Mouse (Mus musculus): ENCODE results near the gene Rbp2. TPM values are rescaled to one million over a fixed set of nuclear protein-coding genes. Genes with fewer than 3 reads are reported as not detected.

Rbp2 gene
- total RNA-seq (2014; rRNA removed; ENCODE audit: low replicate concordance) (not detected in 2 replicates), polyA plus RNA-seq (2015; fragmentation: Nextera tagmentation; extraction: Ambion mirVana) (0.21 TPM in 1 of 2 replicates, not detected in the other)

GRCm38 (mm10) chr9:98485815-98486214 is at the start of gene Rbp2:
Gene Rbp2 (plus strand): TSS chr9:98486115.
- Histone ChIP-seq H3K4me1 (ENCODE audit: control insufficient read depth, insufficient read depth) (peaks cover 9% of the 10 kb centered on the region; the same call in 1 of the 2 replicates), H3K27me3 (ENCODE audit: control insufficient read depth, insufficient read depth, low read length) (no peaks in the 10 kb centered on the region), H3K27ac (ENCODE audit: low read depth) (no peak within 1 kb of the TSS), H3K9me3 (replicated peaks; ENCODE audit: control insufficient read depth, low read length) (no peaks in the 10 kb centered on the region), H3K36me3 (replicated peaks; ENCODE audit: control insufficient read depth, insufficient read depth, low read length) (no peaks in the 10 kb centered on the region), H3K9ac (replicated peaks; ENCODE audit: low read depth, low read length) (no peak within 1 kb of the TSS), H3K4me2 (ENCODE audit: low read depth, low read length) (no peak within 1 kb of the TSS), H3K4me3 (ENCODE audit: low read depth, low read length) (no peak within 1 kb of the TSS)
- no peak for TF ChIP-seq CTCF (IDR thresholded peaks at IDR 0.05; ENCODE audit: low read depth)
- TF ChIP-seq EP300 (IDR thresholded peaks at IDR 0.05; ENCODE audit: low read depth), result no peak
- DNase-seq (ENCODE audit: low spot score) (no peak), ATAC-seq (ENCODE audit: insufficient read depth, low read depth) (no peak)
- 72% methylated on average over 3 of the region's 3 CpGs for WGBS

GRCm38 (mm10) chr9:98437819-98438218 is 48.1 kb upstream of the Rbp2 start:
- H3K27me3 ChIP-seq (ENCODE audit: control insufficient read depth, insufficient read depth, low read length), result no peaks in the 10 kb centered on the region
- no peak overlapping the region for H3K4me3 ChIP-seq (ENCODE audit: low read depth, low read length)
- no peaks in the 10 kb centered on the region for H3K4me1 ChIP-seq (ENCODE audit: control insufficient read depth, insufficient read depth)
- H3K4me2 ChIP-seq (ENCODE audit: low read depth, low read length), result no peak overlapping the region
- no peak for TF ChIP-seq EP300 (IDR thresholded peaks at IDR 0.05; ENCODE audit: low read depth)
- TF ChIP-seq CTCF (IDR thresholded peaks at IDR 0.05; ENCODE audit: low read depth), result no peak
- no peaks in the 10 kb centered on the region for H3K9me3 ChIP-seq (replicated peaks; ENCODE audit: control insufficient read depth, low read length)
- H3K9ac ChIP-seq (replicated peaks; ENCODE audit: low read depth, low read length), result no peak overlapping the region
- 76% methylated on average over 4 of the region's 4 CpGs for WGBS
- H3K27ac ChIP-seq (ENCODE audit: low read depth), result no peak overlapping the region
- DNase-seq (ENCODE audit: low spot score) (no peak), ATAC-seq (ENCODE audit: insufficient read depth, low read depth) (no peak)
- no peaks in the 10 kb centered on the region for H3K36me3 ChIP-seq (replicated peaks; ENCODE audit: control insufficient read depth, insufficient read depth, low read length)

GRCm38 (mm10) chr9:98439091-98439490 is 46.8 kb upstream of the Rbp2 start:
- ATAC-seq (ENCODE audit: insufficient read depth, low read depth), result no peak
- Histone ChIP-seq H3K4me1 (ENCODE audit: control insufficient read depth, insufficient read depth) (no peaks in the 10 kb centered on the region), H3K9me3 (replicated peaks; ENCODE audit: control insufficient read depth, low read length) (no peaks in the 10 kb centered on the region), H3K9ac (replicated peaks; ENCODE audit: low read depth, low read length) (no peak overlapping the region), H3K4me2 (ENCODE audit: low read depth, low read length) (no peak overlapping the region), H3K4me3 (ENCODE audit: low read depth, low read length) (no peak overlapping the region), H3K27ac (ENCODE audit: low read depth) (no peak overlapping the region), H3K27me3 (ENCODE audit: control insufficient read depth, insufficient read depth, low read length) (no peaks in the 10 kb centered on the region), H3K36me3 (replicated peaks; ENCODE audit: control insufficient read depth, insufficient read depth, low read length) (no peaks in the 10 kb centered on the region)
- TF ChIP-seq CTCF (IDR thresholded peaks at IDR 0.05; ENCODE audit: low read depth) (no peak), EP300 (IDR thresholded peaks at IDR 0.05; ENCODE audit: low read depth) (no peak)
- DNase-seq (ENCODE audit: low spot score), result no peak
- 56% methylated on average over 3 of the region's 3 CpGs for WGBS

- Histone ChIP-seq H3K4me2 (ENCODE audit: low read depth, low read length) (no peak overlapping the region), H3K4me1 (ENCODE audit: control insufficient read depth, insufficient read depth) (0 out of 2 replicates have a peak, but pooled peaks cover 3% of the 10 kb centered on the region), H3K27me3 (ENCODE audit: control insufficient read depth, insufficient read depth, low read length) (no peaks in the 10 kb centered on the region), H3K9me3 (replicated peaks; ENCODE audit: control insufficient read depth, low read length) (no peaks in the 10 kb centered on the region), H3K9ac (replicated peaks; ENCODE audit: low read depth, low read length) (no peak overlapping the region), H3K27ac (ENCODE audit: low read depth) (no peak overlapping the region), H3K36me3 (replicated peaks; ENCODE audit: control insufficient read depth, insufficient read depth, low read length) (no peaks in the 10 kb centered on the region), H3K4me3 (ENCODE audit: low read depth, low read length) (no peak overlapping the region)
- TF ChIP-seq CTCF (IDR thresholded peaks at IDR 0.05; ENCODE audit: low read depth) (peak; percentile 70), EP300 (IDR thresholded peaks at IDR 0.05; ENCODE audit: low read depth) (no peak)
- no peak for ATAC-seq (ENCODE audit: insufficient read depth, low read depth)
- DNase-seq (ENCODE audit: low spot score), result no peak
- 33% methylated on average over 5 of the region's 5 CpGs for WGBS
Observed at GRCm38 (mm10) chr9:98442638-98443037, 43.3 kb upstream of the Rbp2 start.

GRCm38 (mm10) chr9:98445359-98446149 is 40.4 kb upstream of the Rbp2 start:
- Histone ChIP-seq H3K4me2 (ENCODE audit: low read depth, low read length) (no peak overlapping the region), H3K4me1 (ENCODE audit: control insufficient read depth, insufficient read depth) (0 out of 2 replicates have a peak, but pooled peaks cover 3% of the 10 kb centered on the region), H3K9ac (replicated peaks; ENCODE audit: low read depth, low read length) (no peak overlapping the region), H3K27me3 (ENCODE audit: control insufficient read depth, insufficient read depth, low read length) (no peaks in the 10 kb centered on the region), H3K36me3 (replicated peaks; ENCODE audit: control insufficient read depth, insufficient read depth, low read length) (no peaks in the 10 kb centered on the region), H3K9me3 (replicated peaks; ENCODE audit: control insufficient read depth, low read length) (no peaks in the 10 kb centered on the region), H3K27ac (ENCODE audit: low read depth) (no peak overlapping the region), H3K4me3 (ENCODE audit: low read depth, low read length) (no peak overlapping the region)
- no peak for ATAC-seq (ENCODE audit: insufficient read depth, low read depth)
- 70% methylated on average over 9 of the region's 9 CpGs for WGBS
- TF ChIP-seq CTCF (IDR thresholded peaks at IDR 0.05; ENCODE audit: low read depth), result no peak
- TF ChIP-seq EP300 (IDR thresholded peaks at IDR 0.05; ENCODE audit: low read depth), result no peak
- DNase-seq (ENCODE audit: low spot score), result no peak

Data from heart, postnatal 0 days (tissue).